Mouse (Mus musculus) T-helper 2 cell (primary cell): Measurements from ENCODE around the gene Unc93b1.

Experiments used
- in situ Hi-C: fragments of 300-600 bp; cut with MboI, MseI; formaldehyde crosslinking; loops from one replicate; pipeline ENCODE4 v1.15.1; 2025; ENCODE audit warnings: high pct_unique_total_duplicates

Gene Unc93b1

GRCm38 (mm10) chr19:3983527-3984200, 48.7 kb downstream of the Unc93b1 start:
- in situ Hi-C loops, result no loop called here

- in situ Hi-C loops, result no loop called here
These were observed 50.3 kb downstream of the Unc93b1 start for GRCm38 (mm10) chr19:3985261-3985681.

- in situ Hi-C loops, result no loop called here
These were observed 51.3 kb downstream of the Unc93b1 start, which contains the start of gene Acy3 for GRCm38 (mm10) chr19:3986334-3986733. Gene Acy3, plus strand, starts transcription at chr19:3986570.

GRCm38 (mm10) chr19:3988066-3988465, 53.1 kb downstream of the Unc93b1 start:
- in situ Hi-C loops, result no loop called here

- in situ Hi-C loops, result no loop called here
These were observed 53.8 kb downstream of the Unc93b1 start for GRCm38 (mm10) chr19:3988750-3989149.

GRCm38 (mm10) chr19:3990804-3991203, 55.8 kb downstream of the Unc93b1 start:
- in situ Hi-C loops, result no loop called here

- in situ Hi-C loops, result no loop called here
These were observed 56.6 kb downstream of the Unc93b1 start for GRCm38 (mm10) chr19:3991562-3991961.

- in situ Hi-C loops, result no loop called here
These were observed 57.0 kb downstream of the Unc93b1 start for GRCm38 (mm10) chr19:3991966-3992365.

- in situ Hi-C loops, result no loop called here
These were observed 57.4 kb downstream of the Unc93b1 start, which contains the start of gene Tbx10 for GRCm38 (mm10) chr19:3992416-3992815. Gene Tbx10, plus strand, starts transcription at chr19:3992752.

GRCm38 (mm10) chr19:3994932-3995331, 59.9 kb downstream of the Unc93b1 start:
- in situ Hi-C loops, result no loop called here

- in situ Hi-C loops, result no loop called here
These were observed 60.5 kb downstream of the Unc93b1 start for GRCm38 (mm10) chr19:3995505-3995904.

GRCm38 (mm10) chr19:3996106-3996505, 61.1 kb downstream of the Unc93b1 start:
- in situ Hi-C loops, result no loop called here

- in situ Hi-C loops, result no loop called here
These were observed 61.8 kb downstream of the Unc93b1 start for GRCm38 (mm10) chr19:3996747-3997146.

- in situ Hi-C loops, result no loop called here
These were observed 62.2 kb downstream of the Unc93b1 start for GRCm38 (mm10) chr19:3997231-3997630.

- in situ Hi-C loops, result no loop called here
These were observed 63.3 kb downstream of the Unc93b1 start for GRCm38 (mm10) chr19:3998335-3998734.
